Mouse (Mus musculus) C2C12 (cell line): Measurements from ENCODE around the gene Pomt1.

Source experiments
- CEBPB ChIP-seq: IDR thresholded peaks from one replicate; pipeline ENCODE4 v1.6.1; 2011; ENCODE audit warnings: low read depth, mild to moderate bottlenecking, control low read depth, moderate library complexity
- CTCF ChIP-seq: IDR thresholded peaks from one replicate; pipeline ENCODE4 v1.5.1; 2011; ENCODE audit not compliant: control insufficient read depth, insufficient read depth, insufficient read length
- FOSL1 ChIP-seq: IDR thresholded peaks from one replicate; pipeline ENCODE4 v1.8.0; 2011; ENCODE audit warnings: mild to moderate bottlenecking, low read length; ENCODE audit not compliant: poor library complexity, insufficient read depth, severe bottlenecking
- MAX ChIP-seq: IDR thresholded peaks from one replicate; pipeline ENCODE4 v1.6.1; 2011; ENCODE audit warnings: mild to moderate bottlenecking, control low read depth
- MYOD1 ChIP-seq: IDR thresholded peaks from one replicate; pipeline ENCODE4 v1.6.1; 2011; ENCODE audit warnings: low read depth; ENCODE audit not compliant: control insufficient read depth, insufficient read length
- MYOG ChIP-seq: IDR thresholded peaks from one replicate; pipeline ENCODE4 v1.6.1; 2011; ENCODE audit not compliant: control insufficient read depth, insufficient read length; ENCODE audit errors: extremely low read depth
- USF1 ChIP-seq: IDR thresholded peaks from one replicate; pipeline ENCODE4 v1.6.1; 2011; ENCODE audit warnings: low read depth, mild to moderate bottlenecking, control low read depth, moderate library complexity

DNA sequence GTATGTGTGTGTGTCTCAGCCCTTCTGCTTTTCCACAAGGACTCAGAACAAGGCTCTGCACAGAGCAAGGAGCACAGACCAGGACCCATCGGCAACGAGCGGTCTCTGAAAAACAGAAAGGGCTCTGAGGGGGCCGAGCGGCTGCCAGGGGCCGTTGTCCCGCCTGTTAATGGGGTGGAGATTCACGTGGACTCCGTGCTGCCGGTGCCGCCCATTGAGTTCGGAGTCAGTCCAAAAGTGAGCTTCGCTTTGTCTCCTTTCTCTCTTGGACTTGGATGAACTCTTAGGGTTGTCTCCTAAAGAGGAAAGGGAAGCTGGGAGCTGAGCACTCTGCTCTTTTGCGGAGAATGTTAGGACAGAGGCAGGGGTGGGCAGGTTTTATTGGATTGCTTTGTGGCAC lies 16.9 kb upstream of the Pomt1 start:
- TF ChIP-seq CTCF (no peak), MYOG (no peak), MYOD1 (no peak), MAX (no peak), CEBPB (no peak), USF1 (no peak), FOSL1 (no peak)
